Mouse (Mus musculus) intestine, postnatal 0 days (tissue): ENCODE results near the gene Ccdc8. TPM values are rescaled to one million over a fixed set of nuclear protein-coding genes. Genes with fewer than 3 reads are reported as not detected.
A peak's percentile ranks its signal among the peaks of the same experiment; 100 is the strongest.

ENCODE experiments used
- ATAC-seq: fragments of 200-750 bp; cut with Nextera tagmentation; 2 replicates; pipeline ENCODE4 v1.8.0; 2017; ENCODE audit warnings: mild to moderate bottlenecking, moderate TSS enrichment, moderate library complexity
- H3K27ac ChIP-seq: fragments of 300-500 bp; sonication (generic); 2 replicates; pipeline ENCODE4 v1.5.1; 2014; ENCODE audit warnings: mild to moderate bottlenecking, low read depth, low read length, moderate library complexity
- H3K27me3 ChIP-seq: fragments of 300-500 bp; sonication (generic); replicated peaks from 2 replicates; pipeline ENCODE4 v1.6.1; 2014; ENCODE audit warnings: low read length, mixed read lengths; ENCODE audit not compliant: control insufficient read depth, insufficient read depth
- H3K36me3 ChIP-seq: fragments of 300-500 bp; sonication (generic); 2 replicates; pipeline ENCODE4 v1.6.1; 2014; ENCODE audit warnings: mild to moderate bottlenecking, moderate library complexity; ENCODE audit not compliant: control insufficient read depth, insufficient read depth
- H3K4me1 ChIP-seq: fragments of 300-500 bp; sonication (generic); replicated peaks from 2 replicates; pipeline ENCODE4 v1.6.1; 2014; ENCODE audit warnings: antibody characterized with exemption, low read length, mixed read lengths; ENCODE audit not compliant: control insufficient read depth, insufficient read depth
- H3K4me2 ChIP-seq: fragments of 300-500 bp; sonication (generic); replicated peaks from 2 replicates; pipeline ENCODE4 v1.6.1; 2014; ENCODE audit warnings: low read depth, mild to moderate bottlenecking, moderate library complexity
- H3K4me3 ChIP-seq: fragments of 300-500 bp; sonication (generic); 2 replicates; pipeline ENCODE4 v1.5.1; 2014; ENCODE audit warnings: low read depth, low read length
- H3K9ac ChIP-seq: fragments of 300-500 bp; sonication (generic); 2 replicates; pipeline ENCODE4 v1.6.1; 2014; ENCODE audit warnings: mild to moderate bottlenecking, low read depth, low read length
- H3K9me3 ChIP-seq: fragments of 300-500 bp; sonication (generic); 2 replicates; pipeline ENCODE4 v1.6.1; 2016; ENCODE audit warnings: mixed run types; ENCODE audit not compliant: control insufficient read depth
- CTCF ChIP-seq: sonication (generic); IDR thresholded peaks from 2 replicates; pipeline ENCODE4 v1.5.1; 2016; ENCODE audit warnings: low read depth, mild to moderate bottlenecking, control low read depth, antibody characterized with exemption, moderate library complexity
- WGBS: fragments of 180-500 bp; shearing (Covaris S2); extraction: QIAGEN DNeasy Blood & Tissue Kit; methylation state at CpG from one replicate; pipeline ENCODE4 v1.1.7; 2014; 5-methylcytosine and 5-hydroxymethylcytosine counted together
- polyA plus RNA-seq: library from polyadenylated mRNA; unstranded; fragments of >200 nt; fragmentation: Nextera tagmentation; extraction: Ambion mirVana; gene quantifications from 2 replicates; pipeline ENCODE4 v1.2.1, GENCODE M21; 2015

Gene Ccdc8
- polyA plus RNA-seq, 1 experiment from 2014 or later: 3.6 TPM

GRCm38 (mm10) chr7:16994400-16994799, 1.9 kb downstream of the Ccdc8 start:
- Histone ChIP-seq H3K4me1 (0 out of 2 replicates have a peak, but pooled peaks cover 7% of the 10 kb centered on the region), H3K27ac (peak overlapping the region; percentile 58; the same call in 1 of the 2 replicates), H3K9ac (peak overlapping the region; percentile 61)

GRCm38 (mm10) chr7:16995345-16995744, 2.8 kb downstream of the Ccdc8 start:
- H3K36me3 ChIP-seq: peaks cover 3% of the 10 kb centered on the region; the same call in 1 of the 2 replicates
- no peak for ATAC-seq
- no peak for TF ChIP-seq CTCF
- H3K27ac ChIP-seq: no peak overlapping the region
- H3K4me1 ChIP-seq: 0 out of 2 replicates have a peak, but pooled peaks cover 7% of the 10 kb centered on the region
- 69% methylated on average over 4 of the region's 4 CpGs for WGBS
- H3K4me3 ChIP-seq: peak overlapping the region; percentile 45
- peak overlapping the region; percentile 68 for H3K4me2 ChIP-seq
- H3K9ac ChIP-seq: no peak overlapping the region
- no peaks in the 10 kb centered on the region for H3K27me3 ChIP-seq
- H3K9me3 ChIP-seq: no peaks in the 10 kb centered on the region

More at GRCm38 (mm10) chr7:16994400-16994799, 1.9 kb downstream of the Ccdc8 start:
- H3K4me3 ChIP-seq: peak overlapping the region; percentile 45
- no peaks in the 10 kb centered on the region for H3K9me3 ChIP-seq
- H3K4me2 ChIP-seq: peak overlapping the region; percentile 68
- WGBS: 4% methylated on average over 20 of the region's 20 CpGs
- TF ChIP-seq CTCF: no peak
- no peaks in the 10 kb centered on the region for H3K27me3 ChIP-seq
- no peaks in the 10 kb centered on the region for H3K36me3 ChIP-seq
- ATAC-seq: 0 out of 2 replicates have a peak, but pooled peaks have one; percentile 3

- no peak for ATAC-seq
- no peak overlapping the region for H3K27ac ChIP-seq
- no peak overlapping the region for H3K4me3 ChIP-seq
- peaks cover 13% of the 10 kb centered on the region for H3K36me3 ChIP-seq
- no peaks in the 10 kb centered on the region for H3K27me3 ChIP-seq
- no peaks in the 10 kb centered on the region for H3K9me3 ChIP-seq
- no peak for TF ChIP-seq CTCF
- H3K4me2 ChIP-seq: no peak overlapping the region
- 57% methylated on average over 4 of the region's 4 CpGs for WGBS
- no peak overlapping the region for H3K9ac ChIP-seq
- peaks cover 10% of the 10 kb centered on the region; the same call in 1 of the 2 replicates for H3K4me1 ChIP-seq
Observed at GRCm38 (mm10) chr7:16999233-16999632, 6.7 kb downstream of the Ccdc8 start.

- Histone ChIP-seq H3K27me3 (no peaks in the 10 kb centered on the region), H3K4me3 (no peak overlapping the region), H3K36me3 (peaks cover 16% of the 10 kb centered on the region), H3K4me2 (no peak overlapping the region), H3K4me1 (peaks cover 12% of the 10 kb centered on the region; the same call in 1 of the 2 replicates), H3K9ac (no peak overlapping the region), H3K9me3 (no peaks in the 10 kb centered on the region), H3K27ac (no peak overlapping the region)
- no peak for ATAC-seq
- whole genome bisulfite sequencing: 32% methylated on average over 4 of the region's 4 CpGs
- TF ChIP-seq CTCF: peak; percentile 97
Observed at GRCm38 (mm10) chr7:16999650-17000049, 7.1 kb downstream of the Ccdc8 start.

GRCm38 (mm10) chr7:17002375-17003195, 10.1 kb downstream of the Ccdc8 start:
- 8% methylated on average over 7 of the region's 7 CpGs for WGBS
- H3K4me2 ChIP-seq: no peak overlapping the region
- TF ChIP-seq CTCF: peak; percentile 90
- H3K4me1 ChIP-seq: peaks cover 12% of the 10 kb centered on the region; the same call in 1 of the 2 replicates
- no peak overlapping the region for H3K9ac ChIP-seq
- no peaks in the 10 kb centered on the region for H3K27me3 ChIP-seq
- peak overlapping the region; percentile 82 for H3K27ac ChIP-seq
- H3K4me3 ChIP-seq: no peak overlapping the region
- no peaks in the 10 kb centered on the region for H3K9me3 ChIP-seq
- peak; percentile 61 for ATAC-seq
- H3K36me3 ChIP-seq: peaks cover 44% of the 10 kb centered on the region

GRCm38 (mm10) chr7:17003230-17003960, 10.9 kb downstream of the Ccdc8 start:
- 39% methylated on average over 7 of the region's 7 CpGs for WGBS

More at GRCm38 (mm10) chr7:17003230-17003960, 10.9 kb downstream of the Ccdc8 start:
- Histone ChIP-seq H3K4me3 (no peak overlapping the region), H3K36me3 (peaks cover 53% of the 10 kb centered on the region), H3K4me1 (peaks cover 15% of the 10 kb centered on the region; the same call in 1 of the 2 replicates), H3K9ac (no peak overlapping the region), H3K4me2 (no peak overlapping the region), H3K27me3 (no peaks in the 10 kb centered on the region), H3K27ac (peak overlapping the region; percentile 82), H3K9me3 (no peaks in the 10 kb centered on the region)
- peak; percentile 63 for ATAC-seq
- TF ChIP-seq CTCF: no peak
